Mouse (Mus musculus) bone marrow macrophage, adult 2 months (primary cell): ENCODE data around the gene Tmprss4. TPM values are rescaled to one million over a fixed set of nuclear protein-coding genes. Genes with fewer than 3 reads are reported as not detected.

Source experiments
- H3K27ac ChIP-seq: 2 replicates; pipeline ENCODE4 v1.5.1; 2012; ENCODE audit warnings: low read depth, low read length; ENCODE audit not compliant: insufficient read depth
- H3K4me1 ChIP-seq: 2 replicates; pipeline ENCODE4 v1.6.1; 2012; ENCODE audit warnings: low read length; ENCODE audit not compliant: control insufficient read depth, insufficient read depth
- H3K4me3 ChIP-seq: 2 replicates; pipeline ENCODE4 v1.5.1; 2012; ENCODE audit warnings: mild to moderate bottlenecking, low read length, moderate library complexity; ENCODE audit not compliant: insufficient read depth
- CTCF ChIP-seq: IDR thresholded peaks from 2 replicates; pipeline ENCODE4 v1.5.1; 2012; ENCODE audit warnings: low read depth, mild to moderate bottlenecking, low read length, moderate library complexity
- POLR2A ChIP-seq: IDR thresholded peaks from 2 replicates; pipeline ENCODE4 v1.6.1; 2012; ENCODE audit warnings: mild to moderate bottlenecking, low read depth, low read length, borderline replicate concordance
- polyA plus RNA-seq: library from polyadenylated mRNA; stranded (reverse); fragments of >200 nt; gene quantifications from 2 replicates; pipeline ENCODE4 v1.2.4, GENCODE M21; 2012; ENCODE audit not compliant: missing spikeins, insufficient read depth, insufficient read length

Tmprss4 gene
- 2.0 and 2.2 TPM in 2 replicates for polyA plus RNA-seq

GRCm38 (mm10) chr9:45203797-45204410 lies at the start of gene Tmprss4:
TSS of gene Tmprss4 (minus strand) at chr9:45204092.
- TF ChIP-seq CTCF: no peak
- Histone ChIP-seq H3K4me1 (peaks cover 6% of the 10 kb centered on the region; the same call in 1 of the 2 replicates), H3K27ac (no peak within 1 kb of the TSS)

GRCm38 (mm10) chr9:45252395-45252794 lies 48.5 kb upstream of the Tmprss4 start:
- H3K4me3 ChIP-seq: no peak overlapping the region
- peak overlapping the region; percentile 69 for H3K27ac ChIP-seq
- peaks cover 80% of the 10 kb centered on the region for H3K4me1 ChIP-seq
- TF ChIP-seq CTCF (no peak), POLR2A (no peak)

More at GRCm38 (mm10) chr9:45203797-45204410, at the start of gene Tmprss4:
- no peak within 1 kb of the TSS for H3K4me3 ChIP-seq

DNA sequence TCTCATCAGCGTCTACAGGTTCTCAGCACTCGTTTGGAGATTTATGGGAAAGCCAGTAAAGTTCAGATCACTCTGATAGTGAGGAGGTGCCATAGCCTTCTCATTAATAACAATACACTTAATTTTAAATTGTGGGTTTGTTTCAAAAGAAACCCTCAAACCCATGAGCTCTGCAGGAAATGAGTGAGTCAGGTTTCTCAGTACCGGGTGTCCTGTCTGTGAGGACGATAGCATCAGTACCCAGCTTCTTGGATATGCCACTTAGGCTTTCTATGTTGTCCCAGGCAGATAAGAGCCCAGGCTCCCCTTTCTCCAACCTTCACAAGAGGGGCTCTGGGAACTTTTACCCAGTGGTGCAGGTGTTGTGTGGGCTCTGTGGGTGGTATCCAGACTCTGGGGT lies 48.1 kb upstream of the Tmprss4 start:
- peaks cover 84% of the 10 kb centered on the region for H3K4me1 ChIP-seq
- no peak overlapping the region for H3K4me3 ChIP-seq
- peak overlapping the region; percentile 69 for H3K27ac ChIP-seq
- TF ChIP-seq CTCF (no peak), POLR2A (no peak)

DNA sequence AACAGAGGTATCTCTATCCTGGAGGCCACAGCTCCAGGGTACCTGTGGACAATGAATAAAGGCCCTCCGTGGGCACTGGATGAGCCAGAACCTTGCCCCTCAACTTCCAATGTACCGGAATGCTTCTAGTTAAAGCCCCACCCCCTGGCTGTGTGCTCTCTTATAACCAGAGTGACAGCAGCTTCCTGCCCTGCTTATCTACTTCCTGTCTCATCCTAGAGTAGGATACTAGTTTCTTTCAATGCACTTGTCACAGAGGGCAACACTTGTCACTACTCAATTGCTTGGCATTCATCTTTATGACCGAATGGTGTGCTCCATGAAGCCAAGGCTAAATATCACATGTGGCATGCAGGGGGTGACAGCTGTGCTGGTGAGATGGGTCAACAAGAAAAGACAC lies 47.4 kb upstream of the Tmprss4 start:
- peaks cover 91% of the 10 kb centered on the region for H3K4me1 ChIP-seq
- no peak overlapping the region for H3K4me3 ChIP-seq
- TF ChIP-seq CTCF: no peak
- TF ChIP-seq POLR2A: no peak
- peak overlapping the region; percentile 69 for H3K27ac ChIP-seq

DNA sequence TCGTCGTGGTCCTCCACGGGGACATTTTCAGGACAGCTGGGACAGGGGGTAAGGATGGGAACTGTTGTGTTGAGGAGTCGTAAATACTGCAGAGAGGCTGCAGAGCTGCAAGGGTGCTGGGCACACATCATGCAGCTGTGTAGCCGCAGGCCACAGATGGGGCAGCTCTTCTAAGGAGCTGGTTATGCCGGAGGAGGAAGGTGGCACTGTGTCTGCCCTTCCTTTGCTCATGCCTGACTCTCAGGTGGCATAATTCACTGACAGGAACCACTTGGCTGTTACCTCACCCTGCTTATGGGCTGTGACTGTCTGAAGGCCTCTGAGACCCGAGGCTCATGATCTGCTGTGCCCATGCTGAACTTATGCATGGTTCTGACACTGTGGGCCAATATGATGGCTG lies 46.4 kb upstream of the Tmprss4 start:
- no peak for TF ChIP-seq CTCF
- TF ChIP-seq POLR2A: no peak
- peak overlapping the region; percentile 9; the same call in 1 of the 2 replicates for H3K27ac ChIP-seq
- no peak overlapping the region for H3K4me3 ChIP-seq
- peaks cover 92% of the 10 kb centered on the region for H3K4me1 ChIP-seq

DNA sequence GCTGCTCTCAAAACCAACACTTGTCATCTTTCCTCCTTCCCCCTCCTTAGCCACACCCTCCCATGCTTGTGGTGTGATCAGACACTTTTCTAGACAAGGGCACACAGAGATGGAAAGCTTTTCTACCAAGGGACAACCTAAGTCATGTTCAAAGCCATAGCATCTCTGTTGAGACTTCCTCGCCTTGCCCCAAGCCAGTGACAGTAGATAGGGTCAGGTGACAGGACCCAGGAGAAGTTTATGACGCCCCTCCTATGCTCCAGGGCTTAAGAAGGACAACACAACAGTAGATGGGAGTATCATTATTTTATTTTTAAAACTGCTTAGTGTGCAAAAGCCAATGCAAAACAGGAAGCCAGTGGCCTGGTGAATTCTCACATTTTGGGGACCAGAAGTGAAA lies 43.6 kb upstream of the Tmprss4 start:
- Histone ChIP-seq H3K4me1 (peaks cover 88% of the 10 kb centered on the region), H3K4me3 (peak overlapping the region; percentile 43; the same call in 1 of the 2 replicates), H3K27ac (peak overlapping the region; percentile 100)
- no peak for TF ChIP-seq CTCF
- no peak for TF ChIP-seq POLR2A

- H3K4me1 ChIP-seq: peaks cover 85% of the 10 kb centered on the region
- no peak for TF ChIP-seq POLR2A
- no peak for TF ChIP-seq CTCF
- peak overlapping the region; percentile 100 for H3K27ac ChIP-seq
- H3K4me3 ChIP-seq: peak overlapping the region; percentile 23
Measured at GRCm38 (mm10) chr9:45246060-45246459, 42.2 kb upstream of the Tmprss4 start.

DNA sequence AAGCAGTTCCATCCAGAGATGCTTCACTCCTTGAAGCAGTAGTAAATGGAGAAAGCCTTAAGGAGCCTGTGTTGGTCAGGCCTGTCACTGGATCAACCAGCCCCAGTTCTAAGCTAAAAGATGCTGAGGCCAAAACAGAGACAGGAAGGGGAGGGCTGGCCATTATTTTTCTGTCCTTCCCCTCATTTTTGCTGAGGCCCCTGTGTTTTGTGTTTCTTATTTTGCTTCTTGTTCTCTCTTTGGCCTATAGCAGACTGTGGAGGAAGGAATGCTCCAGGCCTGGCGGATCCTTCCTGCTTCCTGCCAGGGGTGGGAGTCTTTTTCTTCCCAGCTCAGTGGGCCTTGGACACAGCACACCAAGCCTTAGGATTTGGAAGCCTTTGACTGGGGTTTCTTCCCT lies 41.5 kb upstream of the Tmprss4 start:
- Histone ChIP-seq H3K27ac (peak overlapping the region; percentile 95), H3K4me1 (peaks cover 81% of the 10 kb centered on the region), H3K4me3 (no peak overlapping the region)
- no peak for TF ChIP-seq POLR2A
- no peak for TF ChIP-seq CTCF

DNA sequence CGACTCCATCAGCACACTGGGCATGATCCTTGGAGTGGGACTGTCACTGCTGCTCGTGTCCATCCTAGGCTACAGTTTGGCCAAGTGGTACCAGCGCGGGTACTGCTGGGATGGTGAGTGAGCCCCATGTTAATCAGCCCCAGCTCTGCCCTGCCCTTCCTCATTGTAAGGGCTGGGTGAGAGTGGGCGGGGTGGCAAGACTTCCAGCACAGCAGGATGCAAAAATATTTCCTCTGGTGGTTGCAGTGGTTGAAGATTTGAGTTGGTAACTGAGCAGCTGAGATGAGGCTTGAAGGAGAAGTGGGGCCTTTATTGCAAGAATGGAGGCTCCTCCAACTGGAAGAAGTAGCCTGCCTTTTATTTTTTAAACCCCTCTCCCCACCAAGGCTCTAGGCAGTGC lies 37.5 kb upstream of the Tmprss4 start:
- TF ChIP-seq POLR2A (no peak), CTCF (no peak)
- H3K27ac ChIP-seq: peak overlapping the region; percentile 70
- H3K4me3 ChIP-seq: no peak overlapping the region
- peaks cover 62% of the 10 kb centered on the region for H3K4me1 ChIP-seq

GRCm38 (mm10) chr9:45236744-45237143 lies 32.9 kb upstream of the Tmprss4 start:
- no peak overlapping the region for H3K4me3 ChIP-seq
- H3K4me1 ChIP-seq: peaks cover 37% of the 10 kb centered on the region
- no peak overlapping the region for H3K27ac ChIP-seq
- TF ChIP-seq POLR2A: no peak
- TF ChIP-seq CTCF: no peak
